Mouse (Mus musculus): Measurements from ENCODE around the gene Gpr26. TPM values are rescaled to one million over a fixed set of nuclear protein-coding genes. Genes with fewer than 3 reads are reported as not detected.

Gpr26 gene
- polyA plus RNA-seq, 1 experiment from 2014 or later, result not detected

- Histone ChIP-seq H3K27me3 (ENCODE audit: control insufficient read depth, insufficient read depth, low read depth, low read length) (peaks cover 21% of the 10 kb centered on the region), H3K4me2 (ENCODE audit: low read depth, low read length) (no peak overlapping the region), H3K9ac (ENCODE audit: low read depth, low read length) (no peak overlapping the region), H3K36me3 (ENCODE audit: control insufficient read depth, insufficient read depth) (no peaks in the 10 kb centered on the region), H3K27ac (ENCODE audit: low read length) (no peak overlapping the region), H3K4me3 (ENCODE audit: low read depth, low read length) (no peak overlapping the region), H3K9me3 (replicated peaks; ENCODE audit: control insufficient read depth, low read length) (no peaks in the 10 kb centered on the region), H3K4me1 (ENCODE audit: control insufficient read depth, low read depth, low read length) (no peaks in the 10 kb centered on the region)
- WGBS (ENCODE audit: insufficient replicate concordance), result 11% methylated on average over 50 of the region's 57 CpGs
- ATAC-seq (ENCODE audit: low read depth), result no peak
Measured at GRCm38 (mm10) chr7:131966916-131967494, 745 bp downstream of the Gpr26 start.

DNA sequence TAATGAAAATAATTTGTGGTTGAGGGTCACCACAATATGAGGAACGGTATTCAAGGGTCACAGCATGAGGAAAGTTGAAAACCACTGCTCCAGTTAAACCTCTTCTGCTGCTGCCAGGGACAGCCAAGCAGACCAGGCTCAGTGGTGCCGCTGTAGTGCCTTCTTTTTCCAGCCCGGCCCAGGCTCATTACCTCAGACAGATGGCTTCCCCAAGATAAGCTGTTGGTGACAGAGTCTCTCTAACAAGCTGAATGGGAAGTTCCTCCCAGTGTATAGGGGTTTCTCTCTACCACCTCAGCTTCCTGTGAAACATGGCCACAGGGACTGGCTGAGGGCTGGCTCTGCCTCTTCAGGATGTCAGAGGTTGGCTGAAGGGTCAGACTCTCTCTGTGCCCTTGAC lies 4.0 kb downstream of the Gpr26 start:
- Histone ChIP-seq H3K4me1 (ENCODE audit: control insufficient read depth, low read depth, low read length) (no peaks in the 10 kb centered on the region), H3K4me2 (ENCODE audit: low read depth, low read length) (no peak overlapping the region), H3K27ac (ENCODE audit: low read length) (no peak overlapping the region), H3K9ac (ENCODE audit: low read depth, low read length) (no peak overlapping the region), H3K27me3 (ENCODE audit: control insufficient read depth, insufficient read depth, low read depth, low read length) (peaks cover 21% of the 10 kb centered on the region), H3K4me3 (ENCODE audit: low read depth, low read length) (no peak overlapping the region), H3K36me3 (ENCODE audit: control insufficient read depth, insufficient read depth) (no peaks in the 10 kb centered on the region), H3K9me3 (replicated peaks; ENCODE audit: control insufficient read depth, low read length) (no peaks in the 10 kb centered on the region)
- 4% methylated on average over 3 of the region's 3 CpGs for WGBS (ENCODE audit: insufficient replicate concordance)
- ATAC-seq (ENCODE audit: low read depth), result no peak

- H3K27me3 ChIP-seq (ENCODE audit: control insufficient read depth, insufficient read depth, low read depth, low read length), result no peaks in the 10 kb centered on the region
- no peak for ATAC-seq (ENCODE audit: low read depth)
- 41% methylated on average over 6 of the region's 6 CpGs for WGBS (ENCODE audit: insufficient replicate concordance)
- H3K9ac ChIP-seq (ENCODE audit: low read depth, low read length), result no peak overlapping the region
- H3K4me3 ChIP-seq (ENCODE audit: low read depth, low read length), result no peak overlapping the region
- no peak overlapping the region for H3K27ac ChIP-seq (ENCODE audit: low read length)
- no peak overlapping the region for H3K4me2 ChIP-seq (ENCODE audit: low read depth, low read length)
- H3K36me3 ChIP-seq (ENCODE audit: control insufficient read depth, insufficient read depth), result no peaks in the 10 kb centered on the region
- H3K9me3 ChIP-seq (replicated peaks; ENCODE audit: control insufficient read depth, low read length), result no peaks in the 10 kb centered on the region
- no peaks in the 10 kb centered on the region for H3K4me1 ChIP-seq (ENCODE audit: control insufficient read depth, low read depth, low read length)
Measured at GRCm38 (mm10) chr7:131975867-131976266, 9.6 kb downstream of the Gpr26 start.

DNA sequence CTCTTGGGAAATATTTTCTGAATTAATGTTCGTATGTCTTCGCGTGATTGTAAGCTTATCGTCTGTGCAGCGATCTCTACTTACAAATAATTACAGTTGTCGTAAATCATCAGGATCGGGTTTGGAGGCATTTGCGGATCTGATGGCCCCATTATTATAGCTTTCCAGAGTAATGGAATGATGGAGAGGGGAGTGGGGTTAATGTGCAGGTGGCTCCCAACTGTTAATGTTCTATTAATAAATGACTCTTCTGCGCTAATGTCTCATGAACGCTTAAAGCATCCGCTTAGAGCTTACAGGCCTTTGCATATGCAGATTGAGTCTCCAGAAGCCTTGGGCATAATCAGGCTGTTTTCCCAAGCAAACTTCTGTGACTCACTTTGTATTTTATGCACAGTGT lies 12.3 kb downstream of the Gpr26 start:
- H3K4me1 ChIP-seq (ENCODE audit: control insufficient read depth, low read depth, low read length), result no peaks in the 10 kb centered on the region
- H3K4me3 ChIP-seq (ENCODE audit: low read depth, low read length), result no peak overlapping the region
- H3K4me2 ChIP-seq (ENCODE audit: low read depth, low read length), result no peak overlapping the region
- H3K9ac ChIP-seq (ENCODE audit: low read depth, low read length), result no peak overlapping the region
- 78% methylated on average over 11 of the region's 11 CpGs for WGBS (ENCODE audit: insufficient replicate concordance)
- no peak overlapping the region for H3K27ac ChIP-seq (ENCODE audit: low read length)
- H3K27me3 ChIP-seq (ENCODE audit: control insufficient read depth, insufficient read depth, low read depth, low read length), result no peaks in the 10 kb centered on the region
- ATAC-seq (ENCODE audit: low read depth), result no peak
- no peaks in the 10 kb centered on the region for H3K36me3 ChIP-seq (ENCODE audit: control insufficient read depth, insufficient read depth)
- H3K9me3 ChIP-seq (replicated peaks; ENCODE audit: control insufficient read depth, low read length), result no peaks in the 10 kb centered on the region

DNA sequence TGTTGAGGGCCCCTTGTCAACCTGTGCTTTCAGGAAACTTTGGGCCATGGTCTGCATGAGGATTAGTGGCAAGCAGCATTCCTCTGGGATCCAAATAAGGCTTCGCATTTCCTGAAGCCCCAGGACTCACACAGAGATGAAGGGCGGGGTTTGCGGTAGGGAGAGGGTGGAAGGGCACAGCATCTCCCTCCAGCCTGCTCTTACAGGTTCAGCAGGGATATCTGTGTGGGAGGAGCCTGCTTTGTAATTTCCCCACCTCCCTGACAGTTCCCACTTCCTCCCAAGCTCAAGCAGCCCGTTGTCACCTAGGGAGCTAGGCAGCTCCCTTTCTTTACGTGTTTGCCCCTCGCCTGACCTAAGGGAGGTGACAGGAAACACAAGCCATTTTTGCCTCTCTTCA lies 22.8 kb downstream of the Gpr26 start:
- Histone ChIP-seq H3K4me2 (ENCODE audit: low read depth, low read length) (no peak overlapping the region), H3K4me1 (ENCODE audit: control insufficient read depth, low read depth, low read length) (no peaks in the 10 kb centered on the region), H3K36me3 (ENCODE audit: control insufficient read depth, insufficient read depth) (no peaks in the 10 kb centered on the region), H3K9ac (ENCODE audit: low read depth, low read length) (no peak overlapping the region), H3K9me3 (replicated peaks; ENCODE audit: control insufficient read depth, low read length) (no peaks in the 10 kb centered on the region), H3K4me3 (ENCODE audit: low read depth, low read length) (no peak overlapping the region), H3K27me3 (ENCODE audit: control insufficient read depth, insufficient read depth, low read depth, low read length) (no peaks in the 10 kb centered on the region), H3K27ac (ENCODE audit: low read length) (no peak overlapping the region)
- ATAC-seq (ENCODE audit: low read depth), result no peak
- WGBS (ENCODE audit: insufficient replicate concordance), result 21% methylated on average over 6 of the region's 6 CpGs

- Histone ChIP-seq H3K9me3 (replicated peaks; ENCODE audit: control insufficient read depth, low read length) (no peaks in the 10 kb centered on the region), H3K36me3 (ENCODE audit: control insufficient read depth, insufficient read depth) (no peaks in the 10 kb centered on the region), H3K27me3 (ENCODE audit: control insufficient read depth, insufficient read depth, low read depth, low read length) (no peaks in the 10 kb centered on the region), H3K4me1 (ENCODE audit: control insufficient read depth, low read depth, low read length) (no peaks in the 10 kb centered on the region), H3K9ac (ENCODE audit: low read depth, low read length) (no peak overlapping the region), H3K4me3 (ENCODE audit: low read depth, low read length) (no peak overlapping the region), H3K27ac (ENCODE audit: low read length) (no peak overlapping the region), H3K4me2 (ENCODE audit: low read depth, low read length) (no peak overlapping the region)
- 33% methylated on average over 1 of the region's 1 CpGs for WGBS (ENCODE audit: insufficient replicate concordance)
- no peak for ATAC-seq (ENCODE audit: low read depth)
Measured at GRCm38 (mm10) chr7:131992226-131992625, 26.0 kb downstream of the Gpr26 start.

GRCm38 (mm10) chr7:131992873-131993272 lies 26.6 kb downstream of the Gpr26 start:
- WGBS (ENCODE audit: insufficient replicate concordance), result 56% methylated on average over 3 of the region's 3 CpGs

DNA sequence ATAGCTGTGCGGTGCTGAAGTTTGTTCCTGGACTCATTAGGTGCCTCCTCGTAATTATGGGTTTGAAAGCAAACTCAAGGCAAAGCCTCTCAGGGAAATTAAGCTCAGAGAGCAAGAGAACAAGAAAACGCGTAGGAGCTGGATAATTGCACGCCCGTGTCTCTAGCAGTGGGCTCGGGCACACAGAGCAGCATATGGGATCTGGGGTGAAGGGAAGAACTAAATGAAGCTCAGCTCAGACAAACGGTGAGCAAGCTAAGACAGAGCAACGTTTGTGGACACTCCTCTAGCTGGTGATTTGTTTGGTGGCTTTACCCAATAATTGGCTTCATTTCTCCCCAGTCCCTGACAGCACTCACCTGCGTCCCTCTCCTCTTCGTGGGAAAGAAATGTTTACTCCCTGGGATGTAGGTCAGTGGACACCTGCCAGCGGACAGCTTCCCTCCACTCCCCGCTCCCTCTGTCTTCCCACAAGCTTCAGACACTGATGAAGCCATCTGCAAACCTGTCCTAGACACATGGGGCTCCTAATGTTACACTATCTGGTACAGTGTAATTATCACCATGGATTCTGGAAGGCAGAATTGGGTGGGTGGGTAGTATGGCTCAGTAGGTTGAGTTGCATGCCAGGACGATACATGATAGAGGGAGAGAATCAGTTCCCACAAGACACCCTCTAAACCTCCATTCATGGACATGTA lies 39.9 kb downstream of the Gpr26 start:
- H3K27ac ChIP-seq (ENCODE audit: low read length), result no peak overlapping the region
- H3K9ac ChIP-seq (ENCODE audit: low read depth, low read length), result no peak overlapping the region
- no peaks in the 10 kb centered on the region; the same call in 1 of the 2 replicates for H3K27me3 ChIP-seq (ENCODE audit: control insufficient read depth, insufficient read depth, low read depth, low read length)
- H3K36me3 ChIP-seq (ENCODE audit: control insufficient read depth, insufficient read depth), result no peaks in the 10 kb centered on the region
- 55% methylated on average over 14 of the region's 14 CpGs for WGBS (ENCODE audit: insufficient replicate concordance)
- ATAC-seq (ENCODE audit: low read depth), result no peak
- no peaks in the 10 kb centered on the region for H3K4me1 ChIP-seq (ENCODE audit: control insufficient read depth, low read depth, low read length)
- no peaks in the 10 kb centered on the region for H3K9me3 ChIP-seq (replicated peaks; ENCODE audit: control insufficient read depth, low read length)
- H3K4me3 ChIP-seq (ENCODE audit: low read depth, low read length), result no peak overlapping the region
- no peak overlapping the region for H3K4me2 ChIP-seq (ENCODE audit: low read depth, low read length)

More at GRCm38 (mm10) chr7:131992873-131993272, 26.6 kb downstream of the Gpr26 start:
- ATAC-seq (ENCODE audit: low read depth), result no peak
- Histone ChIP-seq H3K9me3 (replicated peaks; ENCODE audit: control insufficient read depth, low read length) (no peaks in the 10 kb centered on the region), H3K4me1 (ENCODE audit: control insufficient read depth, low read depth, low read length) (no peaks in the 10 kb centered on the region), H3K27ac (ENCODE audit: low read length) (no peak overlapping the region), H3K27me3 (ENCODE audit: control insufficient read depth, insufficient read depth, low read depth, low read length) (no peaks in the 10 kb centered on the region), H3K4me2 (ENCODE audit: low read depth, low read length) (no peak overlapping the region), H3K4me3 (ENCODE audit: low read depth, low read length) (no peak overlapping the region), H3K36me3 (ENCODE audit: control insufficient read depth, insufficient read depth) (no peaks in the 10 kb centered on the region), H3K9ac (ENCODE audit: low read depth, low read length) (no peak overlapping the region)

- Histone ChIP-seq H3K4me3 (ENCODE audit: low read depth, low read length) (no peak overlapping the region), H3K9ac (ENCODE audit: low read depth, low read length) (no peak overlapping the region), H3K9me3 (replicated peaks; ENCODE audit: control insufficient read depth, low read length) (no peaks in the 10 kb centered on the region), H3K27ac (ENCODE audit: low read length) (no peak overlapping the region), H3K4me1 (ENCODE audit: control insufficient read depth, low read depth, low read length) (no peaks in the 10 kb centered on the region), H3K36me3 (ENCODE audit: control insufficient read depth, insufficient read depth) (no peaks in the 10 kb centered on the region), H3K27me3 (ENCODE audit: control insufficient read depth, insufficient read depth, low read depth, low read length) (no peaks in the 10 kb centered on the region; the same call in 1 of the 2 replicates), H3K4me2 (ENCODE audit: low read depth, low read length) (no peak overlapping the region)
- WGBS (ENCODE audit: insufficient replicate concordance), result 67% methylated on average over 7 of the region's 7 CpGs
- ATAC-seq (ENCODE audit: low read depth), result no peak
Measured at GRCm38 (mm10) chr7:132009002-132009401, 42.7 kb downstream of the Gpr26 start.

Measured in liver, embryonic 16.5 days (tissue).